Mouse (Mus musculus) ovary, adult 18-20 months (tissue): Measurements from ENCODE around the gene Eno1.

ENCODE experiments used
- DNase-seq: peaks from one replicate; pipeline ENCODE4 v3.0.0; 2022; ENCODE audit warnings: low spot score, mixed read lengths

Gene Eno1

GRCm38 (mm10) chr4:150236521-150237481, at the start of gene Eno1:
TSS of gene Eno1 (plus strand) at chr4:150236721.
- DNase-seq = peak; percentile 91

GRCm38 (mm10) chr4:150188236-150188635, 48.3 kb upstream of the Eno1 start:
- no peak for DNase-seq

GRCm38 (mm10) chr4:150192199-150192598, 44.3 kb upstream of the Eno1 start:
- DNase-seq = no peak

GRCm38 (mm10) chr4:150193915-150194314, 42.6 kb upstream of the Eno1 start:
- DNase-seq = no peak

GRCm38 (mm10) chr4:150198268-150198667, 38.3 kb upstream of the Eno1 start:
- no peak for DNase-seq

GRCm38 (mm10) chr4:150201232-150201631, 35.3 kb upstream of the Eno1 start, which contains the start of gene Car6:
TSS of gene Car6 (minus strand) at chr4:150201332.
- DNase-seq = no peak

GRCm38 (mm10) chr4:150202702-150203101, 33.8 kb upstream of the Eno1 start:
- DNase-seq = no peak

- no peak for DNase-seq
Observed at GRCm38 (mm10) chr4:150204877-150205276, 31.6 kb upstream of the Eno1 start.

- no peak for DNase-seq
Observed at GRCm38 (mm10) chr4:150209751-150210150, 26.8 kb upstream of the Eno1 start.

- DNase-seq = no peak
Observed at GRCm38 (mm10) chr4:150210306-150210705, 26.2 kb upstream of the Eno1 start.

- DNase-seq = no peak
Observed at GRCm38 (mm10) chr4:150211930-150212552, 24.5 kb upstream of the Eno1 start.

- peak; percentile 50 for DNase-seq
Observed at GRCm38 (mm10) chr4:150212553-150212971, 24.0 kb upstream of the Eno1 start.

- no peak for DNase-seq
Observed at GRCm38 (mm10) chr4:150213910-150214309, 22.6 kb upstream of the Eno1 start.

GRCm38 (mm10) chr4:150216423-150216822, 20.1 kb upstream of the Eno1 start:
- DNase-seq = no peak

- DNase-seq = no peak
Observed at GRCm38 (mm10) chr4:150217042-150217554, 19.4 kb upstream of the Eno1 start.

GRCm38 (mm10) chr4:150217935-150218334, 18.6 kb upstream of the Eno1 start:
- no peak for DNase-seq

GRCm38 (mm10) chr4:150219501-150220292, 16.8 kb upstream of the Eno1 start:
- no peak for DNase-seq

- no peak for DNase-seq
Observed at GRCm38 (mm10) chr4:150220584-150220983, 15.9 kb upstream of the Eno1 start.

- no peak for DNase-seq
Observed at GRCm38 (mm10) chr4:150221017-150221640, 15.4 kb upstream of the Eno1 start.

- DNase-seq = no peak
Observed at GRCm38 (mm10) chr4:150223830-150224229, 12.7 kb upstream of the Eno1 start.

- no peak for DNase-seq
Observed at GRCm38 (mm10) chr4:150225700-150226099, 10.8 kb upstream of the Eno1 start.
